Mouse (Mus musculus): ENCODE data around the gene Insig2. TPM values are rescaled to one million over a fixed set of nuclear protein-coding genes. Genes with fewer than 3 reads are reported as not detected.

Insig2 gene
- polyA plus RNA-seq, 1 experiment from 2014 or later = 33.8 TPM

- ATAC-seq (ENCODE audit: low FRiP score, low read depth) = no peak
- 84% methylated on average over 3 of the region's 3 CpGs for WGBS
- Histone ChIP-seq H3K4me1 (no peaks in the 10 kb centered on the region), H3K4me3 (no peak overlapping the region), H3K27me3 (replicated peaks) (no peaks in the 10 kb centered on the region), H3K4me2 (replicated peaks) (no peak overlapping the region), H3K9me3 (no peaks in the 10 kb centered on the region), H3K9ac (no peak overlapping the region), H3K36me3 (peaks cover 18% of the 10 kb centered on the region; the same call in 1 of the 2 replicates), H3K27ac (no peak overlapping the region)
Observed at GRCm38 (mm10) chr1:121314766-121315428, 17.5 kb downstream of the Insig2 start.

GRCm38 (mm10) chr1:121313181-121313580 lies 19.2 kb downstream of the Insig2 start:
- Histone ChIP-seq H3K27ac (no peak overlapping the region), H3K36me3 (peaks cover 18% of the 10 kb centered on the region; the same call in 1 of the 2 replicates), H3K4me1 (no peaks in the 10 kb centered on the region)

GRCm38 (mm10) chr1:121312326-121312725 lies 20.1 kb downstream of the Insig2 start:
- H3K36me3 ChIP-seq = peaks cover 18% of the 10 kb centered on the region; the same call in 1 of the 2 replicates
- 88% methylated on average over 4 of the region's 4 CpGs for WGBS
- no peak for ATAC-seq (ENCODE audit: low FRiP score, low read depth)
- H3K4me3 ChIP-seq = no peak overlapping the region
- no peaks in the 10 kb centered on the region for H3K4me1 ChIP-seq
- no peaks in the 10 kb centered on the region for H3K9me3 ChIP-seq
- H3K4me2 ChIP-seq (replicated peaks) = no peak overlapping the region
- H3K27ac ChIP-seq = no peak overlapping the region
- H3K9ac ChIP-seq = no peak overlapping the region
- no peaks in the 10 kb centered on the region for H3K27me3 ChIP-seq (replicated peaks)

More at GRCm38 (mm10) chr1:121313181-121313580, 19.2 kb downstream of the Insig2 start:
- H3K4me2 ChIP-seq (replicated peaks) = no peak overlapping the region
- no peak overlapping the region for H3K4me3 ChIP-seq
- ATAC-seq (ENCODE audit: low FRiP score, low read depth) = no peak
- H3K9ac ChIP-seq = no peak overlapping the region
- no peaks in the 10 kb centered on the region for H3K27me3 ChIP-seq (replicated peaks)
- WGBS = 93% methylated on average over 1 of the region's 1 CpGs
- H3K9me3 ChIP-seq = no peaks in the 10 kb centered on the region

GRCm38 (mm10) chr1:121296717-121297255 lies 35.6 kb downstream of the Insig2 start:
- WGBS = 89% methylated on average over 5 of the region's 5 CpGs
- no peak overlapping the region for H3K9ac ChIP-seq
- H3K27ac ChIP-seq = no peak overlapping the region
- ATAC-seq (ENCODE audit: low FRiP score, low read depth) = no peak
- no peaks in the 10 kb centered on the region for H3K36me3 ChIP-seq
- no peak overlapping the region for H3K4me3 ChIP-seq
- H3K9me3 ChIP-seq = no peaks in the 10 kb centered on the region
- no peaks in the 10 kb centered on the region for H3K27me3 ChIP-seq (replicated peaks)
- no peak overlapping the region for H3K4me2 ChIP-seq (replicated peaks)
- H3K4me1 ChIP-seq = no peaks in the 10 kb centered on the region

- H3K9ac ChIP-seq = no peak overlapping the region
- no peak overlapping the region for H3K27ac ChIP-seq
- H3K4me1 ChIP-seq = no peaks in the 10 kb centered on the region
- H3K4me2 ChIP-seq (replicated peaks) = no peak overlapping the region
- no peak for ATAC-seq (ENCODE audit: low FRiP score, low read depth)
- WGBS = 69% methylated on average over 3 of the region's 3 CpGs
- no peaks in the 10 kb centered on the region for H3K36me3 ChIP-seq
- H3K27me3 ChIP-seq (replicated peaks) = no peaks in the 10 kb centered on the region
- H3K9me3 ChIP-seq = no peaks in the 10 kb centered on the region
- H3K4me3 ChIP-seq = no peak overlapping the region
Observed at GRCm38 (mm10) chr1:121293571-121293970, 38.8 kb downstream of the Insig2 start.

GRCm38 (mm10) chr1:121290841-121291240 lies 41.5 kb downstream of the Insig2 start:
- no peaks in the 10 kb centered on the region for H3K27me3 ChIP-seq (replicated peaks)
- H3K4me2 ChIP-seq (replicated peaks) = no peak overlapping the region
- no peak overlapping the region for H3K4me3 ChIP-seq
- no peak overlapping the region for H3K9ac ChIP-seq
- no peaks in the 10 kb centered on the region for H3K4me1 ChIP-seq
- ATAC-seq (ENCODE audit: low FRiP score, low read depth) = no peak
- 87% methylated on average over 10 of the region's 10 CpGs for WGBS
- no peak overlapping the region for H3K27ac ChIP-seq
- H3K36me3 ChIP-seq = no peaks in the 10 kb centered on the region
- no peaks in the 10 kb centered on the region for H3K9me3 ChIP-seq

GRCm38 (mm10) chr1:121290340-121290739 lies 42.0 kb downstream of the Insig2 start:
- 68% methylated on average over 5 of the region's 5 CpGs for WGBS
- no peaks in the 10 kb centered on the region for H3K27me3 ChIP-seq (replicated peaks)
- H3K4me2 ChIP-seq (replicated peaks) = no peak overlapping the region
- no peaks in the 10 kb centered on the region for H3K4me1 ChIP-seq
- no peaks in the 10 kb centered on the region for H3K36me3 ChIP-seq
- H3K27ac ChIP-seq = no peak overlapping the region
- no peaks in the 10 kb centered on the region for H3K9me3 ChIP-seq
- no peak for ATAC-seq (ENCODE audit: low FRiP score, low read depth)
- H3K4me3 ChIP-seq = no peak overlapping the region
- no peak overlapping the region for H3K9ac ChIP-seq

- ATAC-seq (ENCODE audit: low FRiP score, low read depth) = no peak
- Histone ChIP-seq H3K9me3 (no peaks in the 10 kb centered on the region), H3K36me3 (no peaks in the 10 kb centered on the region), H3K9ac (no peak overlapping the region), H3K27me3 (replicated peaks) (no peaks in the 10 kb centered on the region), H3K4me1 (no peaks in the 10 kb centered on the region), H3K4me3 (no peak overlapping the region), H3K27ac (no peak overlapping the region), H3K4me2 (replicated peaks) (no peak overlapping the region)
- 92% methylated on average over 2 of the region's 2 CpGs for WGBS
Observed at GRCm38 (mm10) chr1:121284197-121284596, 48.2 kb downstream of the Insig2 start.

- Histone ChIP-seq H3K27ac (no peak overlapping the region), H3K4me2 (replicated peaks) (no peak overlapping the region), H3K4me1 (no peaks in the 10 kb centered on the region), H3K4me3 (no peak overlapping the region), H3K9ac (no peak overlapping the region), H3K27me3 (replicated peaks) (no peaks in the 10 kb centered on the region), H3K36me3 (no peaks in the 10 kb centered on the region), H3K9me3 (no peaks in the 10 kb centered on the region)
- ATAC-seq (ENCODE audit: low FRiP score, low read depth) = no peak
- WGBS = 95% methylated on average over 1 of the region's 1 CpGs
Observed at GRCm38 (mm10) chr1:121280501-121280900, 51.9 kb downstream of the Insig2 start.

GRCm38 (mm10) chr1:121278370-121278769 lies 54.0 kb downstream of the Insig2 start:
- Histone ChIP-seq H3K27me3 (replicated peaks) (no peaks in the 10 kb centered on the region), H3K4me2 (replicated peaks) (no peak overlapping the region), H3K27ac (no peak overlapping the region), H3K9me3 (no peaks in the 10 kb centered on the region), H3K9ac (no peak overlapping the region), H3K4me1 (no peaks in the 10 kb centered on the region), H3K36me3 (no peaks in the 10 kb centered on the region), H3K4me3 (no peak overlapping the region)
- 80% methylated on average over 3 of the region's 3 CpGs for WGBS
- ATAC-seq (ENCODE audit: low FRiP score, low read depth) = no peak

GRCm38 (mm10) chr1:121277466-121277865 lies 54.9 kb downstream of the Insig2 start:
- no peak overlapping the region for H3K9ac ChIP-seq
- H3K9me3 ChIP-seq = no peaks in the 10 kb centered on the region
- ATAC-seq (ENCODE audit: low FRiP score, low read depth) = no peak

GRCm38 (mm10) chr1:121275961-121276506 lies 56.4 kb downstream of the Insig2 start:
- Histone ChIP-seq H3K4me2 (replicated peaks) (no peak overlapping the region), H3K36me3 (no peaks in the 10 kb centered on the region), H3K9me3 (no peaks in the 10 kb centered on the region), H3K27ac (no peak overlapping the region), H3K27me3 (replicated peaks) (no peaks in the 10 kb centered on the region), H3K4me3 (no peak overlapping the region), H3K9ac (no peak overlapping the region), H3K4me1 (no peaks in the 10 kb centered on the region)
- 53% methylated on average over 3 of the region's 3 CpGs for WGBS
- ATAC-seq (ENCODE audit: low FRiP score, low read depth) = no peak

More at GRCm38 (mm10) chr1:121277466-121277865, 54.9 kb downstream of the Insig2 start:
- H3K4me2 ChIP-seq (replicated peaks) = no peak overlapping the region
- no peaks in the 10 kb centered on the region for H3K27me3 ChIP-seq (replicated peaks)
- H3K27ac ChIP-seq = no peak overlapping the region
- no peaks in the 10 kb centered on the region for H3K4me1 ChIP-seq
- H3K4me3 ChIP-seq = no peak overlapping the region
- no peaks in the 10 kb centered on the region for H3K36me3 ChIP-seq
- WGBS = 82% methylated on average over 4 of the region's 4 CpGs

Data from neural tube, embryonic 12.5 days (tissue).